Mouse (Mus musculus): ENCODE data around the gene Rdh13.

- TF ChIP-seq CTCF (IDR thresholded peaks at IDR 0.05; ENCODE audit: borderline replicate concordance, extremely low read depth, insufficient read depth, insufficient read length) (no peak), POLR2A (IDR thresholded peaks at IDR 0.05; ENCODE audit: borderline replicate concordance, extremely low read depth, insufficient read depth, insufficient read length, poor library complexity, severe bottlenecking) (no peak)
These were observed 47.7 kb downstream of the Rdh13 start, which contains the start of gene Gp6 for GRCm38 (mm10) chr7:4397730-4398129.

Data from brain, embryonic 14.5 days (tissue).